Mouse (Mus musculus) liver, embryonic 12.5 days (tissue): ENCODE measurements around the gene Mpped2. TPM values are rescaled to one million over a fixed set of nuclear protein-coding genes. Genes with fewer than 3 reads are reported as not detected.
A peak's percentile ranks its signal among the peaks of the same experiment; 100 is the strongest.

ENCODE experiments used
- ATAC-seq: fragments of 200-750 bp; cut with Nextera tagmentation; 2 replicates; pipeline ENCODE4 v1.8.0; 2017; ENCODE audit warnings: moderate number of reproducible peaks, mild to moderate bottlenecking, moderate library complexity
- H3K27ac ChIP-seq: fragments of 300-500 bp; sonication (generic); 2 replicates; pipeline ENCODE4 v1.5.1; 2016; ENCODE audit warnings: mild to moderate bottlenecking
- H3K27me3 ChIP-seq: fragments of 300-500 bp; sonication (generic); replicated peaks from 2 replicates; pipeline ENCODE4 v1.6.1; 2016; ENCODE audit warnings: mild to moderate bottlenecking, moderate library complexity
- H3K36me3 ChIP-seq: fragments of 300-500 bp; sonication (generic); 2 replicates; pipeline ENCODE4 v1.6.1; 2016; ENCODE audit warnings: mild to moderate bottlenecking, moderate library complexity
- H3K4me1 ChIP-seq: fragments of 300-500 bp; sonication (generic); 2 replicates; pipeline ENCODE4 v1.6.1; 2016
- H3K4me2 ChIP-seq: fragments of 300-500 bp; sonication (generic); 2 replicates; pipeline ENCODE4 v1.6.1; 2016; ENCODE audit warnings: mild to moderate bottlenecking, moderate library complexity
- H3K4me3 ChIP-seq: fragments of 300-500 bp; sonication (generic); 2 replicates; pipeline ENCODE4 v1.5.1; 2016; ENCODE audit warnings: mild to moderate bottlenecking, moderate library complexity
- H3K9ac ChIP-seq: fragments of 300-500 bp; sonication (generic); 2 replicates; pipeline ENCODE4 v1.6.1; 2016; ENCODE audit warnings: mild to moderate bottlenecking, moderate library complexity
- H3K9me3 ChIP-seq: fragments of 300-500 bp; sonication (generic); replicated peaks from 2 replicates; pipeline ENCODE4 v1.6.1; 2016; ENCODE audit warnings: mild to moderate bottlenecking, moderate library complexity
- WGBS: fragments of 180-500 bp; shearing (Covaris S2); methylation state at CpG from one replicate; pipeline ENCODE4 v1.1.7; 2016; ENCODE audit not compliant: insufficient replicate concordance; 5-methylcytosine and 5-hydroxymethylcytosine counted together
- polyA plus RNA-seq: library from polyadenylated mRNA; unstranded; fragments of >200 nt; fragmentation: Nextera tagmentation; extraction: Ambion mirVana; gene quantifications from 2 replicates; pipeline ENCODE4 v1.2.1, GENCODE M21; 2016

The Mpped2 gene
- polyA plus RNA-seq, 1 experiment from 2014 or later = 5.3 TPM

DNA sequence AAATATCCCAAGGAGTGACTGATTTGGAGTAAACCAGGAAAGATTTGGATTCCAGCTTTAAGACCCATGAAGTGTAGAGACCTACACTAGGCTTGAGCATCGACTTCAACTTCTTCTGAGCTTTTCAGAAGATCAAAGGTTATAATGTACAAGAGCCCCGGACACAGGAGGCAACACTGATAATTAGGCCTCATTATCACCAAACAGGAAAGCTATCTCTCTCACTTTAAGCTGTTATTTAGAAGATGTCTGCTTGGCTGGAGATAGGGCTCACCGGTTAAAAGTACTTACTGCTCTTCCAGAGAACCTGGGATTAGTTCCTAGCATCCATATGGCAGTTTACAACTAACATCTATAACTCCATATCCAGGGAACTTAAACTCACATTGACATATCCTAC is 39.1 kb downstream of the Mpped2 start:
- H3K4me3 ChIP-seq = no peak overlapping the region
- H3K9ac ChIP-seq = no peak overlapping the region
- H3K9me3 ChIP-seq = no peaks in the 10 kb centered on the region
- no peaks in the 10 kb centered on the region for H3K36me3 ChIP-seq
- peak; percentile 76 for ATAC-seq
- no peaks in the 10 kb centered on the region for H3K27me3 ChIP-seq
- 22% methylated on average over 3 of the region's 3 CpGs for WGBS
- peak overlapping the region; percentile 36; the same call in 1 of the 2 replicates for H3K27ac ChIP-seq
- H3K4me1 ChIP-seq = peaks cover 42% of the 10 kb centered on the region
- peak overlapping the region; percentile 20; the same call in 1 of the 2 replicates for H3K4me2 ChIP-seq

DNA sequence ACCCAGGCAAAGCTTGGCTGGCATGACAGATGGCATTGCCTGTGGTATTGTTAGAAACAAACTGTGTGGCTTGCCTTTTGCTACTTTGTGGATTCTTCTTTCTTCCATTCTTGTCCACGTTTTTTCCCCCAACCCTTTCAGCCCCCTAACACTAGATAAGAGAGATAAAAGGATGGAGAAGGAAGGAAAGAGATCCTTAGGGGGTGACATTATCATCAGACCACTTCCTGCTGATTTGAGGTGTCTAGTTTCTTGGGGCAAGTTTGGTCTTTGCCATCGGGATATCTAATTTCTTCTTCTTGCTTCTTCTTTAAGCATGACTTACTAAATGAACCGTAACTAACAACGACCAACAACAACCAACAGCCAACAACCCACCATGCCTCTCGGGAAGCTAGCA is 40.3 kb downstream of the Mpped2 start:
- Histone ChIP-seq H3K9me3 (no peaks in the 10 kb centered on the region), H3K4me1 (peaks cover 42% of the 10 kb centered on the region), H3K4me3 (no peak overlapping the region), H3K27me3 (no peaks in the 10 kb centered on the region), H3K27ac (no peak overlapping the region), H3K9ac (no peak overlapping the region), H3K36me3 (no peaks in the 10 kb centered on the region), H3K4me2 (no peak overlapping the region)
- ATAC-seq = no peak
- WGBS = 35% methylated on average over 5 of the region's 5 CpGs

DNA sequence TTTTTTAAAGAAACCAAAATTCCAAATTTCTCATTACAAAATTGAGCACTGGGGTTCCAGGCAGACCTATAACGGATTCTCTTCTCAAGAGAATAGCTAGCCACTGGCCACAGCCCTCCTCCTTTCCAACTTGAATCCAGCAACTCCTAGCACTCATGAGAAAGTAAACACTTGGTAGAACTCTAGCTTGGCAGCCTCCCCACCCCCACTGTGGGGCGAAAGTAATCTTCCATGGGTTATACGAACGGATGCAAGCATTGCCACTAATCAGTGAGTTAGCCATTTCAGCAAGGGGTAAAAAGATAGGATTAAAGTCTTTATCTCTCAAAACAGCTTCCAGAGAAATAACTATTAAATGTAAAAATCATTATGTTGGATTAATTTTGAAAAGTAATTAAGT is 40.9 kb downstream of the Mpped2 start:
- Histone ChIP-seq H3K36me3 (no peaks in the 10 kb centered on the region), H3K4me1 (peaks cover 42% of the 10 kb centered on the region), H3K4me3 (no peak overlapping the region), H3K27me3 (no peaks in the 10 kb centered on the region), H3K4me2 (no peak overlapping the region), H3K27ac (no peak overlapping the region), H3K9me3 (no peaks in the 10 kb centered on the region), H3K9ac (no peak overlapping the region)
- peak; percentile 45; the same call in 1 of the 2 replicates for ATAC-seq
- WGBS = 29% methylated on average over 4 of the region's 4 CpGs

GRCm38 (mm10) chr2:106735211-106735610 is 42.1 kb downstream of the Mpped2 start:
- Histone ChIP-seq H3K4me2 (peak overlapping the region; percentile 22; the same call in 1 of the 2 replicates), H3K4me3 (no peak overlapping the region), H3K27me3 (no peaks in the 10 kb centered on the region), H3K27ac (no peak overlapping the region), H3K9ac (no peak overlapping the region), H3K4me1 (peaks cover 42% of the 10 kb centered on the region), H3K36me3 (no peaks in the 10 kb centered on the region), H3K9me3 (no peaks in the 10 kb centered on the region)
- 37% methylated on average over 5 of the region's 5 CpGs for WGBS
- ATAC-seq = peak; percentile 48; the same call in 1 of the 2 replicates

GRCm38 (mm10) chr2:106735792-106736359 is 42.8 kb downstream of the Mpped2 start:
- Histone ChIP-seq H3K36me3 (no peaks in the 10 kb centered on the region), H3K9ac (no peak overlapping the region)

DNA sequence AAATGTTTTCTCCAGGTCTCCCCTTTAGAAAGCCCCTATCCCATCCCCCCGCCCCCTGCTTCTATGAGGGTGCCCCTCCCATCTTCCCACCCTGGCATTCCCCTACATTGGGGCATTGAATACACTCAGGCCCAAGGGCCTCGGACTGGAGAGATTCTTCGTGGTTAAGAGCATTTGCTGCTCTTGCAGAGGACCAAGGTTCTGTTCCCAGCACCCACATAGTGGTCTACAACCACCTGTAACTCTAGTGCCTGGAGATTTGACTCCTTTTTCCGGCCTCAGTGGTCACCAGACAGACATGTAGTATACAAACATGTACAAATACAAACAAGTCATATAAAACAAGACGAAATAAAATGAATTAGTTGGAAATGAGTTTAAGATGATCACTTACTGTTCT is 45.9 kb downstream of the Mpped2 start:
- Histone ChIP-seq H3K4me1 (peaks cover 20% of the 10 kb centered on the region), H3K27me3 (no peaks in the 10 kb centered on the region), H3K36me3 (no peaks in the 10 kb centered on the region), H3K4me2 (no peak overlapping the region), H3K4me3 (no peak overlapping the region), H3K27ac (no peak overlapping the region), H3K9me3 (no peaks in the 10 kb centered on the region), H3K9ac (no peak overlapping the region)
- 72% methylated on average over 5 of the region's 5 CpGs for WGBS
- ATAC-seq = no peak

More at GRCm38 (mm10) chr2:106735792-106736359, 42.8 kb downstream of the Mpped2 start:
- Histone ChIP-seq H3K4me1 (peaks cover 43% of the 10 kb centered on the region), H3K4me2 (no peak overlapping the region), H3K27me3 (no peaks in the 10 kb centered on the region), H3K4me3 (no peak overlapping the region), H3K9me3 (no peaks in the 10 kb centered on the region), H3K27ac (no peak overlapping the region)
- WGBS = 74% methylated on average over 15 of the region's 15 CpGs
- no peak for ATAC-seq

GRCm38 (mm10) chr2:106744086-106744485 is 51.0 kb downstream of the Mpped2 start:
- no peak overlapping the region for H3K9ac ChIP-seq
- no peaks in the 10 kb centered on the region for H3K36me3 ChIP-seq
- H3K27ac ChIP-seq = no peak overlapping the region
- WGBS = 81% methylated on average over 4 of the region's 4 CpGs
- H3K4me1 ChIP-seq = peaks cover 11% of the 10 kb centered on the region; the same call in 1 of the 2 replicates
- ATAC-seq = no peak
- no peak overlapping the region for H3K4me3 ChIP-seq
- no peaks in the 10 kb centered on the region for H3K27me3 ChIP-seq
- H3K4me2 ChIP-seq = no peak overlapping the region
- H3K9me3 ChIP-seq = no peaks in the 10 kb centered on the region

- Histone ChIP-seq H3K27me3 (no peaks in the 10 kb centered on the region), H3K27ac (no peak overlapping the region), H3K4me3 (no peak overlapping the region), H3K4me1 (peaks cover 11% of the 10 kb centered on the region; the same call in 1 of the 2 replicates), H3K9me3 (no peaks in the 10 kb centered on the region), H3K4me2 (no peak overlapping the region), H3K36me3 (no peaks in the 10 kb centered on the region), H3K9ac (no peak overlapping the region)
- ATAC-seq = no peak
- 80% methylated on average over 14 of the region's 14 CpGs for WGBS
Observed at GRCm38 (mm10) chr2:106744601-106745000, 51.5 kb downstream of the Mpped2 start.

DNA sequence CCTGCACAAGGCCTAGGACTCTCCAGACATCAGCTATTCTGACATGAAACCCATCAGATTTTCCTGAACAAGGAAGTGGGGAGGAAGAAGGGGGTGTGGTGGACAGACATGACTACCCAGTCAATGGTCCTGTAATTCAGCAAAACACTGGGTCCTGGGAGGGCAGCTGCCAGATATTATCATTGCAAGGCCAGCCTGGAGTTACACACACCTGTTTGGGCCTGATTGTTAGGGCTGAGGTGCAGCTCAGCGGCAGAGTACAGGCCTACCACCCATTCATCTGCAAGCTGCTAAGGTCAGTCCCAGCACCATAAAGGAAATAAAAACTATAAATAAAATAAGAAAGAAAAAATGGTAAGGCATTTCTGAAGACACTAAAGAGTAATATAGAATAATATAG is 52.3 kb downstream of the Mpped2 start:
- Histone ChIP-seq H3K4me2 (no peak overlapping the region), H3K4me3 (no peak overlapping the region), H3K4me1 (peaks cover 11% of the 10 kb centered on the region; the same call in 1 of the 2 replicates), H3K27me3 (no peaks in the 10 kb centered on the region), H3K36me3 (no peaks in the 10 kb centered on the region), H3K9ac (no peak overlapping the region), H3K27ac (no peak overlapping the region), H3K9me3 (no peaks in the 10 kb centered on the region)
- 59% methylated on average over 1 of the region's 1 CpGs for WGBS
- ATAC-seq = no peak

- ATAC-seq = no peak
Observed at GRCm38 (mm10) chr2:106746211-106746610, 53.1 kb downstream of the Mpped2 start.

GRCm38 (mm10) chr2:106746905-106747304 is 53.8 kb downstream of the Mpped2 start:
- no peak overlapping the region for H3K27ac ChIP-seq
- H3K4me1 ChIP-seq = peaks cover 6% of the 10 kb centered on the region; the same call in 1 of the 2 replicates
- H3K36me3 ChIP-seq = no peaks in the 10 kb centered on the region
- 49% methylated on average over 4 of the region's 4 CpGs for WGBS
- H3K4me3 ChIP-seq = no peak overlapping the region
- H3K9me3 ChIP-seq = no peaks in the 10 kb centered on the region
- no peak overlapping the region for H3K9ac ChIP-seq
- ATAC-seq = no peak
- no peak overlapping the region for H3K4me2 ChIP-seq
- no peaks in the 10 kb centered on the region for H3K27me3 ChIP-seq

More at GRCm38 (mm10) chr2:106746211-106746610, 53.1 kb downstream of the Mpped2 start:
- Histone ChIP-seq H3K9me3 (no peaks in the 10 kb centered on the region), H3K27me3 (no peaks in the 10 kb centered on the region), H3K4me3 (no peak overlapping the region), H3K4me2 (no peak overlapping the region), H3K27ac (no peak overlapping the region), H3K4me1 (peaks cover 8% of the 10 kb centered on the region; the same call in 1 of the 2 replicates), H3K9ac (no peak overlapping the region), H3K36me3 (no peaks in the 10 kb centered on the region)
- WGBS = 79% methylated on average over 6 of the region's 6 CpGs

- ATAC-seq = no peak
- Histone ChIP-seq H3K4me2 (no peak overlapping the region), H3K36me3 (no peaks in the 10 kb centered on the region), H3K9me3 (no peaks in the 10 kb centered on the region), H3K27ac (no peak overlapping the region), H3K4me3 (no peak overlapping the region), H3K4me1 (peaks cover 3% of the 10 kb centered on the region; the same call in 1 of the 2 replicates), H3K9ac (no peak overlapping the region), H3K27me3 (no peaks in the 10 kb centered on the region)
- 66% methylated on average over 4 of the region's 4 CpGs for WGBS
Observed at GRCm38 (mm10) chr2:106747342-106747741, 54.3 kb downstream of the Mpped2 start.

- Histone ChIP-seq H3K9me3 (no peaks in the 10 kb centered on the region), H3K4me3 (no peak overlapping the region), H3K36me3 (no peaks in the 10 kb centered on the region), H3K4me2 (no peak overlapping the region), H3K27me3 (no peaks in the 10 kb centered on the region), H3K9ac (no peak overlapping the region), H3K4me1 (no peaks in the 10 kb centered on the region), H3K27ac (no peak overlapping the region)
- 59% methylated on average over 3 of the region's 3 CpGs for WGBS
- ATAC-seq = no peak
Observed at GRCm38 (mm10) chr2:106750878-106751277, 57.8 kb downstream of the Mpped2 start.
